Mouse (Mus musculus): ENCODE results near the gene Tmem176a. TPM values are rescaled to one million over a fixed set of nuclear protein-coding genes. Genes with fewer than 3 reads are reported as not detected.
A peak's percentile ranks its signal among the peaks of the same experiment; 100 is the strongest.

The Tmem176a gene
- polyA plus RNA-seq, 1 experiment from 2014 or later, result 119 TPM

DNA sequence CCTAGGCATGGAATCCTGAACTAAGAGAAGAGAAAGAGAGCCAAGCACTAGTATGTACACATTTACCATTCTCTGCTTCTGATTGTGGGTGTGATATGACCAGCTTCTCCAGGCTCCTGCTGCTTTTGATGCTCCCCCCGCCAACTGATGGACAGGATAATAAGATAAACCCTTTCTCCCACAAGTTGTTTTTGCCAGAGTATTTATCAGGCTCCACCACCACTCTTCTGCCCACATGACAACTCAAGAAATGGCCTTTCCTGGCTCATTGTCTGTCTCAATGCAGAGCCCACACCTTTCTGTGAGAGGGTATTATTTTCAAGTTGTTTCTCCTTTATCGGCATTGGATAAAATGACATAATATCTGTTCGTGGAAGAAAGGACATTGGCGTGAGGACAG, 7.2 kb upstream of the Tmem176a start:
- H3K9me3 ChIP-seq (ENCODE audit: control insufficient read depth, low read length), result no peaks in the 10 kb centered on the region
- H3K4me2 ChIP-seq (ENCODE audit: low read length), result no peak overlapping the region
- H3K4me1 ChIP-seq (ENCODE audit: control insufficient read depth in 2 of 2, insufficient read depth in 2 of 2, low read length in 2 of 2), result peaks cover 2 to 8% of the 10 kb centered on the region in 2 experiments; a peak in 3 of 4 replicates
- no peak overlapping the region for H3K4me3 ChIP-seq (ENCODE audit: control insufficient read depth in 1 of 2, insufficient read depth in 1 of 2, low read depth in 1 of 2, low read length in 2 of 2)
- H3K27ac ChIP-seq (replicated peaks in 1 of 2; ENCODE audit: control insufficient read depth in 1 of 2, insufficient read depth in 1 of 2, low read depth in 2 of 2, low read length in 2 of 2), result no peak overlapping the region
- H3K9ac ChIP-seq (ENCODE audit: low read length), result no peak overlapping the region
- H3K36me3 ChIP-seq (ENCODE audit: control insufficient read depth, insufficient read depth, low read length), result peaks cover 57% of the 10 kb centered on the region
- ATAC-seq (ENCODE audit: insufficient number of reproducible peaks, insufficient read depth, low FRiP score, low read depth), result no peak
- H3K27me3 ChIP-seq (ENCODE audit: control insufficient read depth, insufficient read depth, low read length), result no peaks in the 10 kb centered on the region
- 89% methylated on average over 4 of the region's 4 CpGs for WGBS

GRCm38 (mm10) chr6:48835241-48835640, 5.5 kb upstream of the Tmem176a start:
- Histone ChIP-seq H3K27me3 (ENCODE audit: control insufficient read depth, insufficient read depth, low read length) (no peaks in the 10 kb centered on the region), H3K27ac (replicated peaks in 1 of 2; ENCODE audit: control insufficient read depth in 1 of 2, insufficient read depth in 1 of 2, low read depth in 2 of 2, low read length in 2 of 2) (no peak overlapping the region), H3K9ac (ENCODE audit: low read length) (no peak overlapping the region), H3K36me3 (ENCODE audit: control insufficient read depth, insufficient read depth, low read length) (peaks cover 58% of the 10 kb centered on the region), H3K4me3 (ENCODE audit: control insufficient read depth in 1 of 2, insufficient read depth in 1 of 2, low read depth in 1 of 2, low read length in 2 of 2) (no peak overlapping the region), H3K4me1 (ENCODE audit: control insufficient read depth in 2 of 2, insufficient read depth in 2 of 2, low read length in 2 of 2) (peaks cover 4 to 19% of the 10 kb centered on the region in 2 experiments; a peak in 3 of 4 replicates), H3K9me3 (ENCODE audit: control insufficient read depth, low read length) (no peaks in the 10 kb centered on the region), H3K4me2 (ENCODE audit: low read length) (no peak overlapping the region)
- WGBS, result 74% methylated on average over 5 of the region's 5 CpGs
- no peak for ATAC-seq (ENCODE audit: insufficient number of reproducible peaks, insufficient read depth, low FRiP score, low read depth)

GRCm38 (mm10) chr6:48836146-48836545, 4.6 kb upstream of the Tmem176a start:
- Histone ChIP-seq H3K4me2 (ENCODE audit: low read length) (no peak overlapping the region), H3K36me3 (ENCODE audit: control insufficient read depth, insufficient read depth, low read length) (peaks cover 58% of the 10 kb centered on the region), H3K4me3 (ENCODE audit: control insufficient read depth in 1 of 2, insufficient read depth in 1 of 2, low read depth in 1 of 2, low read length in 2 of 2) (no peak overlapping the region), H3K27ac (replicated peaks in 1 of 2; ENCODE audit: control insufficient read depth in 1 of 2, insufficient read depth in 1 of 2, low read depth in 2 of 2, low read length in 2 of 2) (no peak overlapping the region), H3K4me1 (ENCODE audit: control insufficient read depth in 2 of 2, insufficient read depth in 2 of 2, low read length in 2 of 2) (peaks cover 5 to 19% of the 10 kb centered on the region in 2 experiments; a peak in 3 of 4 replicates), H3K27me3 (ENCODE audit: control insufficient read depth, insufficient read depth, low read length) (no peaks in the 10 kb centered on the region), H3K9me3 (ENCODE audit: control insufficient read depth, low read length) (no peaks in the 10 kb centered on the region), H3K9ac (ENCODE audit: low read length) (no peak overlapping the region)
- 83% methylated on average over 5 of the region's 5 CpGs for WGBS
- no peak for ATAC-seq (ENCODE audit: insufficient number of reproducible peaks, insufficient read depth, low FRiP score, low read depth)

GRCm38 (mm10) chr6:48837516-48837915, 3.2 kb upstream of the Tmem176a start:
- peaks cover 11 to 30% of the 10 kb centered on the region in 2 experiments for H3K4me1 ChIP-seq (ENCODE audit: control insufficient read depth in 2 of 2, insufficient read depth in 2 of 2, low read length in 2 of 2)
- H3K36me3 ChIP-seq (ENCODE audit: control insufficient read depth, insufficient read depth, low read length), result peaks cover 60% of the 10 kb centered on the region
- H3K27ac ChIP-seq (replicated peaks in 1 of 2; ENCODE audit: control insufficient read depth in 1 of 2, insufficient read depth in 1 of 2, low read depth in 2 of 2, low read length in 2 of 2), result no peak overlapping the region
- no peak overlapping the region for H3K4me3 ChIP-seq (ENCODE audit: control insufficient read depth in 1 of 2, insufficient read depth in 1 of 2, low read depth in 1 of 2, low read length in 2 of 2)
- no peaks in the 10 kb centered on the region for H3K27me3 ChIP-seq (ENCODE audit: control insufficient read depth, insufficient read depth, low read length)
- H3K9me3 ChIP-seq (ENCODE audit: control insufficient read depth, low read length), result no peaks in the 10 kb centered on the region
- ATAC-seq (ENCODE audit: insufficient number of reproducible peaks, insufficient read depth, low FRiP score, low read depth), result no peak
- H3K4me2 ChIP-seq (ENCODE audit: low read length), result no peak overlapping the region
- WGBS, result 81% methylated on average over 7 of the region's 7 CpGs
- H3K9ac ChIP-seq (ENCODE audit: low read length), result no peak overlapping the region

- Histone ChIP-seq H3K36me3 (ENCODE audit: control insufficient read depth, insufficient read depth, low read length) (peaks cover 62% of the 10 kb centered on the region), H3K9me3 (ENCODE audit: control insufficient read depth, low read length) (no peaks in the 10 kb centered on the region), H3K4me3 (ENCODE audit: control insufficient read depth in 1 of 2, insufficient read depth in 1 of 2, low read depth in 1 of 2, low read length in 2 of 2) (no peak overlapping the region), H3K4me1 (ENCODE audit: control insufficient read depth in 2 of 2, insufficient read depth in 2 of 2, low read length in 2 of 2) (peaks cover 11 to 31% of the 10 kb centered on the region in 2 experiments), H3K4me2 (ENCODE audit: low read length) (peak overlapping the region; percentile 75), H3K27ac (replicated peaks in 1 of 2; ENCODE audit: control insufficient read depth in 1 of 2, insufficient read depth in 1 of 2, low read depth in 2 of 2, low read length in 2 of 2) (no peak overlapping the region), H3K9ac (ENCODE audit: low read length) (no peak overlapping the region), H3K27me3 (ENCODE audit: control insufficient read depth, insufficient read depth, low read length) (no peaks in the 10 kb centered on the region)
- no peak for ATAC-seq (ENCODE audit: insufficient number of reproducible peaks, insufficient read depth, low FRiP score, low read depth)
- 74% methylated on average over 6 of the region's 6 CpGs for WGBS
Observed at GRCm38 (mm10) chr6:48838321-48839080, 2.2 kb upstream of the Tmem176a start.

DNA sequence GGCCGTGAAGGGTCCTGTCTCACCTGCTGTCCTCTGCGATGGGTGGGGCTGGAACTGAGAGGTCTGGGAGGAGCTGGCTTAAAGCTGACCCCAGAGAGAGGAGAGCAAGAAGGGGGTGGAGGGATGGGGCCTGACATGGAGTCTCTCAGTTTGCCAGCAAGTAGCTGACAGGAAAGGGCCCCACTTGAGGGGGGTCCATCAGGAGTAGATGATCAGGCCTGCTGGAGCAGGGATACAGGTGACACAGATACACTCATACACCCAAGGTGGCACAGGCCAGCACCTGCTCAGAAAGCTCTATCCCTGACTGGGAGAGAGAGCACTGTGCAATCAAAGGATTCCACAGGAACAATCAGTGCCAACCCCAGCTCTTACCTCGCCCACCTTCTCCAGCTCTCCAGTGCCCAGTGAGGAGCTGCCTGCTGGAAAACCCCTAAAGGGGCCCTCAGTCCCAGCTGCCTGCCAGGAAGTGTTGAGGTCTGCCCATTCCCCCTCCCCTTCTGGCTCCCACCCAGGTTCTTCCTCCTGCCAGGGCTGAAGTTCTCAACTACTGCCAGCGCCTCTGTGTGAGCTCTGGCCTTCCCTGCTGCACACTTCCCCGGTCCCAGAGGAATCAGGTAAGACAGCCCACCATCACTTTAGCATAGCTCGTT, 380 bp downstream of the Tmem176a start, which contains the start of gene Tmem176b:
Gene Tmem176b (minus strand): TSS at position 524 of the 653 bp plus-strand sequence.
- Histone ChIP-seq H3K4me3 (ENCODE audit: control insufficient read depth in 1 of 2, insufficient read depth in 1 of 2, low read depth in 1 of 2, low read length in 2 of 2) (peak within 1 kb of the TSS; percentile 42 to 59), H3K36me3 (ENCODE audit: control insufficient read depth, insufficient read depth, low read length) (peaks cover 58% of the 10 kb centered on the region), H3K9me3 (ENCODE audit: control insufficient read depth, low read length) (no peaks in the 10 kb centered on the region), H3K4me2 (ENCODE audit: low read length) (peak within 1 kb of the TSS; percentile 75), H3K27ac (replicated peaks in 1 of 2; ENCODE audit: control insufficient read depth in 1 of 2, insufficient read depth in 1 of 2, low read depth in 2 of 2, low read length in 2 of 2) (peak within 1 kb of the TSS; percentile 87 to 94), H3K4me1 (ENCODE audit: control insufficient read depth in 2 of 2, insufficient read depth in 2 of 2, low read length in 2 of 2) (peaks cover 11 to 31% of the 10 kb centered on the region in 2 experiments), H3K27me3 (ENCODE audit: control insufficient read depth, insufficient read depth, low read length) (no peaks in the 10 kb centered on the region), H3K9ac (ENCODE audit: low read length) (peak within 1 kb of the TSS; percentile 79)
- WGBS, result under 1% methylated on average over 6 of the region's 6 CpGs
- peak; percentile 94 for ATAC-seq (ENCODE audit: insufficient number of reproducible peaks, insufficient read depth, low FRiP score, low read depth)

- peak overlapping the region; percentile 86 to 87; a peak in 3 of 4 replicates for H3K27ac ChIP-seq (replicated peaks in 1 of 2; ENCODE audit: control insufficient read depth in 1 of 2, insufficient read depth in 1 of 2, low read depth in 2 of 2, low read length in 2 of 2)
- H3K4me1 ChIP-seq (ENCODE audit: control insufficient read depth in 2 of 2, insufficient read depth in 2 of 2, low read length in 2 of 2), result peaks cover 11 to 31% of the 10 kb centered on the region in 2 experiments
- H3K9me3 ChIP-seq (ENCODE audit: control insufficient read depth, low read length), result no peaks in the 10 kb centered on the region
- 59% methylated on average over 11 of the region's 11 CpGs for WGBS
- H3K4me3 ChIP-seq (ENCODE audit: control insufficient read depth in 1 of 2, insufficient read depth in 1 of 2, low read depth in 1 of 2, low read length in 2 of 2), result peak overlapping the region; percentile 42 to 54; a peak in 3 of 4 replicates
- no peaks in the 10 kb centered on the region for H3K27me3 ChIP-seq (ENCODE audit: control insufficient read depth, insufficient read depth, low read length)
- peak overlapping the region; percentile 75 for H3K4me2 ChIP-seq (ENCODE audit: low read length)
- peak overlapping the region; percentile 68 for H3K9ac ChIP-seq (ENCODE audit: low read length)
- ATAC-seq (ENCODE audit: insufficient number of reproducible peaks, insufficient read depth, low FRiP score, low read depth), result no peak
- H3K36me3 ChIP-seq (ENCODE audit: control insufficient read depth, insufficient read depth, low read length), result peaks cover 46% of the 10 kb centered on the region
Observed at GRCm38 (mm10) chr6:48842111-48842842, 1.6 kb downstream of the Tmem176a start.

All from heart, embryonic 14.5 days (tissue).